Mouse (Mus musculus): ENCODE measurements at regions not wholly inside any gene's neighbourhood (a gene's known extent, or its start where the extent isn't known, plus 50 kb on each side); places are given as distances from the start of the nearest gene placed in this dataset.

DNA sequence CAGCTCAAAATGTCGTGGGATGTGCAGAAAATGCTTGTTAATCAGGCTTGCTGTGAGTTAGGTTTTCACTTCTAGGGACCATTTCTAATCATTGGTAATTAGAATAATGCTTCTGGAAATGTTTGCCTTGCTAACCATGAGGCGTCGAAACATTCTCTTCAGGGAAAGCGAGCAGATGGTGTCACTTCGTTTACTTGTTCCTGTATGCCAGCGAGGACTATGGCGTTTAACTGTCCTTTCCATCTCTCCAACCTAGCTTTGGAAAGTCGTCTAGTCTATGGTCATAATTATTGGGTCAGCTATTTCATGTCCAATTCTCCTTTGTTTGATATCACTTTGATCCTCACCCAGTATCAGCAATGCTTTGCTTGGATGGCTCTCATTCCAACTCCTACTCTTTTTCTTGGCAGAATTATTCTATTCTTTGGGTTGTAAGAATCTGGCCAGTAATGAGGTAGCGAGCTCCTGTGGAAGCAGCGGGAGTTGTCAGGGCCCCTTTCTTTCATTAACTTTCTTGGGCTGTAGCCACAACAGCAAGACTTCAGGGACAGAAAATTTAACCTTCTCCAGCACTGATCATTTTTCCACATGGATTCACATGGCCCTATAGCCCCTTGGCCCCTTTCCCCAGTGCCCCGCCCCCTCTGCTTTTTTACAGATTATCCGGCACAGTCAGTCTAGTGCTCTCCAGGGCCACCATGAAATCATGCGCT lies 374.0 kb upstream of the Plscr5 start:
- DNase-seq (ENCODE audit: low read depth, low spot score), result no peak

DNA sequence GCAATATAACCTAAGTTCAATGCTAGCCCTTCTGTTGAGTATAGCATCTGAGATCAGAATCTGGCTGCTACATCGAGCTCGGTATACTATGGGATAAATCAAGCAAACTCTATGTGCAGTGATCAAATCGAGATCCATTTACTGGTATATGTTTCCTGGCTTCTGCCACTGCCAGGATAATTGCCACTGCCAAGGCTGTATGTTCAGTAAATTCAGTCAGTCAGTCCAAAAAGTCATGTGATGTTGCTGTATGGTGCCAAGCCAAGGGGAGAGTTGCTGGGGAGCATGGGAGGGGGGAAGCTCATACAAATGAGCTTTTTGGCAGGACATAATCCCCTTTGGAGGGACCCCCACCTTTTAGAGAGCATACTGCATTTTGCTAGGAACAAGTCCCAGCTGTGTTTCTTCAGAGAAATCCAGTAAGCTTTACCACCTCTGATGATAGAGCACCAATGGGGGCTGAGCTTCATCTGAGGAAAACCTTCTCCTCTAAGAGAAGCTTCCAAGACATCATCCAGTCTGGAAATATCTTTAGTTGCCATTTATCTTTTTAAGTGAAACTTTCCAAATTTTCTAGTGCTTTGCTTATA lies 389.3 kb upstream of the Plscr5 start:
- DNase-seq (ENCODE audit: low read depth, low spot score), result no peak

DNA sequence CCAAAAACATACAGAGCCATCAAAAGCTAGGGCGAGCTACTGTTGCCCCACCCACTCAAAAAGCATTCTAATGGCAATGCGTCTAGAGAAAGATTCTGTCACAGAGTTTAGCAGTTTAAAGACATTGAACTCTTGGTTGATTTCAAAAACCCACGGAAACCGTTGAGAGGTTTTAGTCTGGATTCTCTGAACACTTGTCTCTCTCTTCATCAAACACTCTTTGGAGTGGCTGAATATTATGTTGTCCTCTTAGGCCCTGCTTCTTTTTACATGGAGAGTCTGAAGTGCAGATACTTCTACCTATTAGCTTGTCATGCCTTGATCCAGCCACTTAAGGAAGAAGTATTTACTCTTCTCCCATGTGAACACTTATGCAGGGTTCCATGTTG lies 393.9 kb upstream of the Plscr5 start:
- DNase-seq (ENCODE audit: low read depth, low spot score), result no peak

DNA sequence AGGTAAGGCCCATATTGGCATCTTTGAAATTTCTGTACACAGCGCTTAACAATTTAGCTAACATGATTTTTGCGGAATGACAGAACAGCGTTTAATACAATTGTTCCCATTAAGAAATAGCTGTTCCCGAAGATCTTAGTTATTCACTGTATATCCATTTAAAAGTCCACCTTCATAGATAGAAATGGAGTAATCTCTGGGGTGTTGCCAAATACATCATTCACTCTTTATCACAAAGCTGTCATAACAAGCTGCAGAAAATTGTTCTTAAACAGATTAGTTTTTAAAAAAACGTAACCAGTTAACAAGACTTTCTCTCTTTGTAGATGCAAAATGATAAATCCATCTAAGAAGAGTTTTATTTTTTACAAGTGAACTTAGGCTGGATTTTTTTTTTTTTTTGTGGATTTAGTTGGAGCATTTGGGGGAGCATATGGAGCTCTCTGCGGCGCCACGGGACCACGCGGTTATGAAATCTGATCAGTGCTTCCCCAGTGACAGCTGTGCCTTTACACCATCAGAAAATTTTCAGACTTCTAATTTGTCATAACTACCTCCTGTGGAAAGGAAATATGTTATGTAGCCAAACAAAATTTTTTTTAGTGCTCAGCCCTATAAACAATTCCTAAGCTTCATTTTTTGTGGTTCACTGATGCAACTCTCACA lies 394.4 kb upstream of the Plscr5 start:
- DNase-seq (ENCODE audit: low read depth, low spot score), result no peak

DNA sequence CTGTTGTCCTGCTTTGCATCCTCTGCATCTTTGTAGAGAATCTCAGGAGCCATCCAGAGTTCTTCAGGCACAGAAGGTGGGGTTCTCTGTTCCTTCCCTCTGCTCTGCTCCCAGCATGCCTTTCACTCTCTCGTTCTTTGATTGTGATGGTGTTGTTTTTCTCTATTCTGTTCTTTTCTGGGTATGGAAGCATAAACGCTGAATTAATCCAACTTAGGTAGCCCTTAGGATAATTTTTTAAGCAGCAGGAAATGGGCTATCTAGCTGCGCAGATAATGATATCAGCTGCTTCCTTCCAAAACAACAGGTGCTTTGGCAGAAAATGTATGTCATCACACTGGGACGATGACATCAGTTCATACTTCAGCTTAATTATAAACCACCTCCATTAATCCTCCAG lies 395.8 kb upstream of the Plscr5 start:
- DNase-seq (ENCODE audit: low read depth, low spot score), result no peak

DNA sequence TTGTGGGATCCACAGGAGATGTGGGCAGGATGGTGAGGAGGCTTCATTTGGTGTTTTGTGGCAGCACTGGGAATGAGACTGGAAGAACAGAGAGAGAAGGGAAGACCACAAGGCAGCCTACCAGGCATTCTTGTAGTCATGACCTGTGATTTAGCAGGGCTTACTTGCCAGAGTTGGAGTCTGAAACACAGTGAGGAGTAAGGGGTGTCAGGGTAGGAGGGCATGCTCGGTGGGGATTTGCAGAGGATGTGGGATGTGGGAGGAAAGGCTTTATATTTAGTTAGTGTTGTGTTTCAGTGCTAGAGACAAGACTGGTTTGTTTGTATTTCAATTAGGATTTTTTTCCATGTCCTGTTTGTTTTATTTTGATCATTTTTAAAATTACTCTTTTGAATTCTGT lies 387.3 kb upstream of the Zic1 start:
- no peak for DNase-seq (ENCODE audit: low read depth, low spot score)

DNA sequence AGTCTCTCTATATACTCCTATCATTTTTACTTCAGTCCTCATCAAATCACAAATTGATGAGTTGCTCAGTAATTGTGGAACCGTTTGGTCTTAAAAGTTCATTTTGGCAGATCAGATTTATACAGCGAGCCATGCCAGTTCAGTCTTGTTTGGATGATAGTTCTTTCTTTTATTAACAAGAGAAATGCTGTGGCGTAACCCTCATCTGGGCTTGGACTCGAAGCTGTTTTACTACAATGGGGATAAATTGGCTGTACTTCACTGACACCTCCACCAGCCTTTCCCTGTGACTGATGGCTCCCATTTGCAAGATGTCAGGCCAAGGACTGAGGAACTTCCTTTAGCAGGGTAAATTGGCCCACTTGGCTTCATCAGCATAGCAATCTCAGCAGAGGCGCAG lies 345.5 kb upstream of the Zic1 start:
- no peak for DNase-seq (ENCODE audit: low read depth, low spot score)

DNA sequence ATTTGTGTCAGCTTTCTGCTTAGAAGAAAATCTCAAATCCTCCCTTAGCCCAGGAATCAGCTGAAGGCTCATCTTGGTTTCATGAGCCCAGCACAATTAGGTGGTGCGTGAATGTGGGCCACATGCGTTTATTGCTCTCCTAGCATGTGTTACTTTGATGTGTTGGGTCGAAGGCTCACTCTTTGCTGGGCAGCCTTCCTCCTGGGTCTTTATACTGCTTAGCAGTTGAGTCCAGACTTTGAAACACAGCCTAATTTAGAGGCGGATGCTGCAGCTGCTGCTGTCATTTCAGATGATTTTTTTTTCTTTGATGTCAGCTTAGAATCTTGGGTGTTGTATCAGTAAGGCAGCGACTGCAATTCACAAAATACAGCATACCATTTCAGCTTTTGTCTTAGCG lies 315.2 kb upstream of the Zic1 start:
- DNase-seq (ENCODE audit: low read depth, low spot score), result no peak

DNA sequence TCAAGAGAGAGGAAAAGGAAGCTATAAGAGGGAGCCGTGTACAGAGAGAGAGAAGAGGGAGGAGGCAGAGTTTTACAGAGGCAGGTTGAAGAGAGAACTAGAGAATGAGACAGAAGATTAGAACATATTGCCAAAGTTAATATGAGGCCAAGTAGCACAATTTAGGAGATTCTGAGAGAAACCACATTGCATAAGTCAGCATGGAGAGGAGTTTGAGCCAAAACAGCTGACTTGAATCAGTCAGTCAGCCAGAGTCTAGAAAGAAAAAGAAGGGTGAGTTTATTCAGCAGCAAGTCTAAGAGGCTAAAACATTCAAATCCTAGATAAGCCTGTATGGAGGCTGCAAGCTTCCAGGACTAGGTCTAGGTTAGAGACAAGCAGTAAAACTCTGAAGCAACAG lies 301.1 kb upstream of the Zic1 start:
- no peak for DNase-seq (ENCODE audit: low read depth, low spot score)

DNA sequence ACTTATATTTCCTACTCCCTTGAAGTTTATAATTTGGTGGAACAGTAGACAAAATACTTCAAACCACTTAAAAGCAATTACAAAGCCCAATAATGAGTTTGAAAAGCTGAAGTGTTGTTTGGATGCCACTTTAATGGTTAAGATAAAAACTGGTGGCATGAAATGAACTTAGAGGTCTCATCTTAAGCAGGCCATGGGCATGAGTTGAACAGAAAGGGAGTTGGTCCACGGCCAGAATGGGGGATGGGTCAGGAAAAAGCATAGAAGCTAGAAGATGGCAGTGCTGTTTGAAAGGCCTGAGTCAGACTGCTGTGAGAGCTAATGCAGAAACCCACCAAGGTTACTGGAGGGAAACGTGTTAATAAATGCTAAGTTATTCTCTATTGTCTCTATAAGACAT lies 294.5 kb upstream of the Zic1 start:
- no peak for DNase-seq (ENCODE audit: low read depth, low spot score)

DNA sequence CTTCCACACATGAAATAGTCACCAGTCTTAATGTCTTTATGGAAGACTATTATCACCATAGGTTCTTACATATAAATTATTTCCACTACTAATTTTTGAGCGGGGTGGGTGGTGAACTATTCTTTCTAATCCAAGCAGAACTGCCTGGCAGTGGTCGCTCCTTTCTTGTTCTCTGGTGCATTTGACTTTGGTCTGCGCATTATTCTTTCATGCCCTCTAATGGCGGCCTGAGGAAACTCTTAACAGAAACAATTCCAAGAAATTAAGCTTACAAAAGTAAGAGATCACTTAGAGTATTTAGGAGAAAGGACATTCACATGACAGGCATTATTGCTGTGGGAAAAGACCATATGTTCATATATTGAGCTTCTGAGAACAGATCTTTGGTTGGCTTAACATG lies 288.5 kb upstream of the Zic1 start:
- DNase-seq (ENCODE audit: low read depth, low spot score), result no peak

DNA sequence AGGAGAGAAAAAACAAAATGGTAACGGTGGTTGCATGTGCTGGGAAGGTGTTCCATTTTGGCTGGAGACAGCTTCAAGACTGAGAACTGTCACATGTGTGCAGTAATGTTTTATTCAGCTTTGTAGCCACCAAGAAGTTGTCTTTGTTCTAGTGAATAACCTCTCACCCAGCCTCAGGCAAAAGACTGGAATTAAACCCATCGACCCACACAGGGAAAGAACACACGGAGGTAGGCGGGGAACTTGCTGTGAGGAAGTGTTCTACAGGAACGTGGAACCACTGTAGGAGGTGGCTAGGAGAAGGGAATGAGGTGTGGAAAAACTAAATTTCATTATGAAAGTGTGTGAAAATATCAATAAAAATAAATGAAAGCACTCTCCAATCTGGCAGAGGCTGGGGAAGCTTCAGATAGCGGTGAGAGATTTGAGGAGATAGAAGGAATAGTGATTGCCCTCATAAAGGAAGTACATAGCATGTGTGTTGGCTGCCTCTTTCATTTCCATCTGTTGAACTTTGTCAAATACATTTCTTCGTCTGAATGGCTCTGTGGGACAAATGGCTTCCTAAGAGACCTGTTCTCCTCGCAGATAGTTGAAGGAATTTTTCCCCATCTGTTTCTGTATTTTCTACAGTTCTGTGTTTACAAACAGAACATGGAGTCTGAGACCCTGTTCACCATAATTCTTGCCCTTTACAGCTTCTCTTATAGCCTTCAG lies 286.9 kb upstream of the Zic1 start:
- no peak for DNase-seq (ENCODE audit: low read depth, low spot score)

DNA sequence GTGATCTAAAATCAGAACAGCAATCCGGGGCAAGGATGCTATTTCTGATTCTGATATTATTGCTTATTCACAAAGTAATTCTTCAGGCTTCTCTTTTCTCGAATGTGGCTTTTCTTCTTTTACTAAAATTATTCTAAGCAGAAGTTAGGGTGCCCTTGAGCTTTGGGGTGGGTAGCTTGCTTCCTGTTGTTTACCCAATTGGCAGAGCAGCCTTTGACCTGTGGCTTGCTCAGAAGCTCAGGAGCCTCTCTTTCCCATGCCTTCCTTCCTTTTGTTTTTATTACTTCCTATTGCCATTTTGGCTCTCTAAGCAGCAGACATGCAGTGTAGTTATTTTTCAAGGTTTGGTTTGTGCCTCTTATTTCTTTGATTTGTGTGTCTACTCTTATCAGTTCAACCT lies 244.8 kb upstream of the Zic1 start:
- DNase-seq (ENCODE audit: low read depth, low spot score), result no peak

DNA sequence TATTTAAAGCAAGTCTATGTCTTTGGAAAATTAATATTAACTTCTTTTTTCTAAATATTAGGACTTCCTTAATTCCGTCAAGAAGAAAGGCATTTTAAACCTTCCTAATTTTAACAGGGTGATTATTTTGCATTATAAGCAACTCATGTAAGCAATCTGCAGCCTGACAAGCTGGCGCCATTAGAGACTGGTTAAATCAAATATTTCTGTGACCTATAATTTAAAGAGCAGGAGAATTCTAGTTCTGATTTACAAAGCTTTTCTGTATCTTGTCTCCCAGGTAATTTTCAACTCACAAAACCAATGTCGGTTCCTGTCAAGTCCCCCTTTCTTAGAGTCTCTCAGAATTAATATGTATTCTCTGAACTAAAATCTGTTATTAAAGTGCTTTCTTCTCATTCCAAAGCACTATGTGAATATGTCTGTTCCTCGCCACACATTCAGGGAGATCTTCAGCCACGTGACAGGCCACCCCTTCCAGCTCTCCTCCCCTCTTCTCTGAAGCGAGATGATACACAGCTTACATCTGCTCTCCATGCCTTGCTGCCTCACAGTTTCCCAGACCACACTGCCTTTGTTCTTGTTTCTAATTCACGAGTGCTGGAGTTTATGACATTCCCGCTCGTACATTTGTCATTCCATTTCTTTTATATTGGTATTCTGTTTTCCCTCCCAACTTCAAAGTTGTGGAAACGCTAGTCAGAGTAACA lies 244.0 kb upstream of the Zic1 start:
- no peak for DNase-seq (ENCODE audit: low read depth, low spot score)

DNA sequence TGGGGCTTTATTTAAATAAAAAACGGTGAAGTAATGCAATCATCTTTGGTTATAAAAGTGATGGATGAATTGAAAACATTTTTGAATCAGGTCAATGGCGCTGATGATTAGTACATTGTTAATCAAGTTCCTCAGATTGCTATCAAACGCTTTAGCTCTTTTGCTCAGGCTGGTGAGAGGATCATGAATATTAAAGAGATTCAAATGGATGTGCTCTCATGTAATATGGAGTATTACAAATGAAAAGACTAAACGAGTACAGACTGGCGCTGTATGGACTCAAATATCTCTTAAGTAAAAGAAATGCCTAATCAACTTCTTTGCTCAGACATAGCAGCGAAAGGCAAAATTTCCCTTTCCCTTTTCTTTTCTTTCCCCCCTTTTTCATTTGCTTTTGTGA lies 236.1 kb upstream of the Zic1 start:
- no peak for DNase-seq (ENCODE audit: low read depth, low spot score)

DNA sequence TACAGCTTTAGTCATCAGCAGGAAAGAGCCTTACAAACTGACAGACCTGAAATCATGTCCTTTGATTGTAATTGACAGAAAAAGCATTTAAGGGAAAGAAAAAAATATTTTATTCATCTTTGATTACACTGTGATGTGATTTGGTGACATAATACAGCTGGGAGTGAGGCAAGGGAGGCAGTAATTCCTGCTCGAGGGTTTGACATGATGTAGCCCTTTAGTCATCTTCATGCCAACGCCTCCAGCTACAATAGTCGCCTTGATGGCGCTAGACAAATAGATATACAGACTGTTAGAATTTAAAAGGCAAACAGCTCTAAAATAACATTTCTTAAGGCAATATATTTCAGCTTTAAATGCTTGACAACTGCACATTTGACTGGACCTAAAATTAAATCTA lies 226.3 kb upstream of the Zic1 start:
- DNase-seq (ENCODE audit: low read depth, low spot score), result no peak

DNA sequence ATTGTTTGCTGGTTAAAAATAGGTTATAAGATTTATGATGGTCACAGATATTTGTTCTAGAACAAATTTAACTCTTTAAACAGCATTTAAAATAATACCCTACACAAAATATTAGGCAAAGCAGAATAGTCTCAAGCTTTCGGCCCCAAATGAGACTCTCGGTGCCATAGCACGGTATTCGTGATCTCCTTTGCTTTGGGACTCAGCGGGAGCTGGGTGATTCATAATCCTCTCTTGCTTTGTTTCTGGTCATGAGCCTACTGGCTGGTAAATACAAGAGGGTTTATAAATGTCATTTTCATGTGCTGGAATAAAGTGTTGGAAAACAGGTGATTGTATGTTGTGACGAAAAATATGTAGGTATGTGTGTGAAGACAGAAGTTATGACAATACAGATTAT lies 223.1 kb upstream of the Zic1 start:
- DNase-seq (ENCODE audit: low read depth, low spot score), result no peak

DNA sequence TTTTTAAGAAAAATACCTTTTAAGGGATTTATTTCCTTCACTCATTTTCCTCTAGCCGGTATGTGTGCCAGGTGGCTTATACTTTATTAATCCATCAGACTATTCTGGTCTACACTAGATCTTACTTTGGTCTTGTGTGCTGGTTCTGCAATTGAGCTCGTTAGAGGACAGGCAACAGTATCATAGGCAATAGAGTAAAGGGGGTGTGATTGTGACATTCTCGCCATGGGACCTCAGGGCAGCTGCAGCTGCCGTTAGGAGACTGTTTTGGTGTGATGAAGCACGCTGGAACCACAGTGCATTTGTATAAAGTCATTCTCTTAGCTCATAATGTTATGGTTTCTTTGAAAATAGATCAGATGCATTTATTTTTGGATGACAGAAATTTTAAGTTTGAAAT lies 222.3 kb upstream of the Zic1 start:
- no peak for DNase-seq (ENCODE audit: low read depth, low spot score)

DNA sequence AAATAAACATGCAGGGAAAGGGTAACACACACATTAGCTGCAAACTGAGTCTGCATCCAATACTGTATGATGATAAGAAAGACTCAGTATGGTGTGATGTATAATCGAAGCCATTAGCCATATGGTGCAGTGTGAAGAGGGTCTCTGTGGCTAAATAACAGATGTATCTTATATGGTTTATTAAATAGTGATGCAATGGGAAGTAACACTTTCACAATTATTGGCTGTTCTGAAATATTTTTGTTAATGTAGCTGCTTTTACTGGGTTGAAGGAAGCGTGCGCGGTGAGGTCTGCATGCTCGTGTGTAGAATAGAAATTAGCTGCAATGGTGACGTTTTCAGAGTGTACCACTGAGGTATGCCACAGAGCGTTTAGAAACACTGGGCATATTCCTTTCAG lies 221.7 kb upstream of the Zic1 start:
- no peak for DNase-seq (ENCODE audit: low read depth, low spot score)

DNA sequence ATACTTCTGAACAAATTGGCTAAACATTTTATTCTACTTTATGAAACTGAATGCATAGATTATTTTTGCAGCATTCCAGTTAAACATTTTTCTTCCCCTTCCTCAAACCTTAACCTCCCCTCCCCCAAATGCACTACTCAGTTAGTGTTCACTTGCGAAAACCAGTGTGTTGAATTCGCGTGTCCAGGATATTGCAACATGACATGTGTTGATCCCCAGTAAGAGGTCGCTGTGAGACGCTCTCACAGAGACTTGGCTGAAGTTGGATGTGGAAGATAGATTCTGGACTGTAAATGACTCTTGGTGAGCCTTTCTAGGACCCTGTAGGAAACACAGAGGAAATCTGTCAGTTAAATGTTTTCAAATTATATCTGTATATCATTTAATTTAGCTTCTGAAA lies 221.0 kb upstream of the Zic1 start:
- DNase-seq (ENCODE audit: low read depth, low spot score), result no peak

DNA sequence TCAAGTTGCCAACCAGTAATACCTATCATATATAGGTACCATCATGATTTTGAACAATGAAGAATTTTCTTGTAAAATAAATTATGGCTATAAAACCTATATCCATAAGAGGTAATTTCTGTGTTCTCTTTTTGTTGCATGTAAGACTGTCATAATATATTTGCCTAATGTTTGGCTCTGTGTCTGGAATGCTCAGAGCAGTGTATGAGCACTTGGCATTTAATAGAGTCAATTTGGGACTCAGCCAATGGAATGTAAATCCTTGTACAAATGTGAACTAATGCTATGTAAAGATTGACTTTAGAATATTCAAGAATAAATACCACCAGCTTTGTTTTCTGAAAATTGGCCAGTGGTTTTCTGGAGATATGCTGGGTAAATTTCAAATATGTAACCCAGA lies 208.5 kb upstream of the Zic1 start:
- DNase-seq (ENCODE audit: low read depth, low spot score), result no peak

DNA sequence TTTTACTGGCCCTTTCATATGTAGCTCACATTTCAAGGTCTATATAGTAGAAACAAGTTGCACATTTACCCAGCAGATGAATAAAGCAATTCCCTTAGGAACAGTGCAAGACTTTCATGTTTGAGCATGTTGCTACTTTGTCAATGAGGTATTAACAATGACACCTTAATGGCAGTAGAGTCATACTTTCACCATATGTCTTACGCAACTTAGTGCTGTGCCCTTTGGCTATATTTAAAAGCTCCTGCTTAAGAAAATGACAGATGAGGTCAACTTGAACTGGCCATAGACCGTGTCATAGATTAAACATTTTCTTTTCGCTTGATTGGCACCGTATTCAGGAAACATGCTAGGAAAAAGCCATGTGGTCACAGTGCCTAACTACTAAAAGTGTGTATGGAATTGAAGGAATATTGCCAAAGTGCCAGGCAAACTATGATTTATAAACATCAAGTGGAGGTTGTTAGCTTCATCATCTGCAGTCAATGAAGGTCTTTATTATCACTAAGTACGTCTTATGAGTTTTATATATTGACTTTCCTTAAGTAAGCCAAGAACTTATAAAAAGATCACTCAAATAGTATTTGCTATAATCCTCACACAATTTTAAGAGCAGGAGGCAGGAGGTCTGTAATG lies 200.5 kb upstream of the Zic1 start:
- DNase-seq (ENCODE audit: low read depth, low spot score), result no peak

Data from ZHBTc4 (cell line).